Mouse (Mus musculus): ENCODE measurements at regions not wholly inside any gene's neighbourhood (a gene's known extent, or its start where the extent isn't known, plus 50 kb on each side); places are given as distances from the start of the nearest gene placed in this dataset.
A peak's percentile ranks its signal among the peaks of the same experiment; 100 is the strongest.

DNA sequence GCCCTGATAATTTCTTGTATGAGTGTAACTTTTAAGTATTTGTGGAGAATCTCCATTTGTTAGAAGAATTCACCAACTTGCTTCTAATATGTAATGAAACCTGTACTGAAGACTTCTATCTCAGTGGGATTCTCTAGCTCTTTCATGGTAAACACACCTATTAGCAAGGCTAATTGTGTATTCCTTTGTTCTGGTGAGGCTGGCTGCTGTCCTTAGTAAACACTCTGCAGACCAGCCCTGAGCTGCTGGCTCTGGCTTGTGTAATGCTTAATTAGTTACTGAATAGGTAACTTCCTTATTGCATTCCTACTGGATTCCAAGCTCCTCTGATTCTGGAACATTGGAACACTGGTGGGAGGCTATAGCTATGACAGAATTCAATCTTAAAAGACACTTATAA is 1342.2 kb downstream of the Trim52 start:
- DNase-seq, result peak; percentile 3
